10 mouse cellular contexts compared by ENCODE assay signal in genomic region chr13:21897245-21897634, GRCm38 (mm10). TPM values are rescaled to one million over a fixed set of nuclear protein-coding genes. Genes with fewer than 3 reads are reported as not detected.
DNase-seq lines count a peak whose midpoint lies in the region; ATAC-seq and TF ChIP-seq lines count a peak whose summit lies in the region.
"Had no signal": no experiment of that assay in that cellular context is flagged by ENCODE, and none has a peak within 500 bp of the region (broad histone marks: within the 10 kb centered on the region; RNA-seq: fewer than 3 reads in every experiment).

No protein-coding gene starts in this region.

- no peak for TF ChIP-seq CTCF in gastrocnemius, adult 2 months (IDR thresholded peaks at IDR 0.05)
- TF ChIP-seq CTCF in E14TG2a.4 (conservative IDR thresholded peaks at IDR 0.05; ENCODE audit: low read length), result no peak

- WGBS in hindbrain, embryonic 12.5 days, result under 1% methylated on average over 11 of the region's 11 CpGs
- under 1% methylated on average over 11 of the region's 11 CpGs for WGBS in midbrain, embryonic 11.5 days

- intact Hi-C loops in gastrocnemius, adult 2 months (cut with DNase I), result no loop called here
- intact Hi-C loops in gastrocnemius, postnatal 36 days (cut with DNase I), result no loop called here

- no peaks in the 10 kb centered on the region for H3K27me3 ChIP-seq in E14TG2a.4 (ENCODE audit: insufficient read depth, low read length)
- H3K27me3 ChIP-seq in hindbrain, embryonic 12.5 days, result peaks cover 7% of the 10 kb centered on the region; the same call in 1 of the 2 replicates
- H3K27me3 ChIP-seq in midbrain, embryonic 11.5 days (ENCODE audit: control insufficient read depth, insufficient read depth, low read length), result no peaks in the 10 kb centered on the region

- peaks cover 36% of the 10 kb centered on the region for H3K9me3 ChIP-seq in E14TG2a.4 (ENCODE audit: low read length)
- H3K9me3 ChIP-seq in hindbrain, embryonic 12.5 days (replicated peaks), result no peaks in the 10 kb centered on the region
- no peaks in the 10 kb centered on the region for H3K9me3 ChIP-seq in midbrain, embryonic 11.5 days (ENCODE audit: control insufficient read depth, low read length)

- peak overlapping the region; percentile 56 for H3K4me2 ChIP-seq in hindbrain, embryonic 12.5 days (replicated peaks)
- peak overlapping the region; percentile 59 for H3K4me2 ChIP-seq in midbrain, embryonic 11.5 days

- H3K27ac ChIP-seq in gastrocnemius, adult 2 months, result no peak overlapping the region
- H3K27ac ChIP-seq in hindbrain, embryonic 12.5 days, result peak overlapping the region; percentile 78
- no peak overlapping the region; the same call in 1 of the 2 replicates for H3K27ac ChIP-seq in midbrain, embryonic 11.5 days (ENCODE audit: low read depth, low read length)

- no peaks in the 10 kb centered on the region for H3K36me3 ChIP-seq in E14TG2a.4 (ENCODE audit: insufficient read depth, low read length)
- no peaks in the 10 kb centered on the region for H3K36me3 ChIP-seq in hindbrain, embryonic 12.5 days
- H3K36me3 ChIP-seq in midbrain, embryonic 11.5 days (ENCODE audit: control insufficient read depth, insufficient read depth, low read length), result no peaks in the 10 kb centered on the region

- DNase-seq in gastrocnemius, adult 2 months, result no peak
- no peak for DNase-seq in gastrocnemius, postnatal 36 days
- no peak for DNase-seq in midbrain, embryonic 11.5 days (ENCODE audit: low spot score, missing footprints)
- no peak for DNase-seq in spleen, postnatal 14 days (ENCODE audit: low spot score in 2 of 2)
- DNase-seq in cerebellum, adult 11-12 months, result no peak
- no peak for DNase-seq in testis, postnatal 14 days (ENCODE audit: low spot score)
- DNase-seq: adrenal gland, postnatal 25 days; spleen, adult 18-20 months had no signal

- H3K4me1 ChIP-seq in E14TG2a.4 (replicated peaks; ENCODE audit: low read depth, low read length), result peaks cover 9% of the 10 kb centered on the region
- H3K4me1 ChIP-seq in hindbrain, embryonic 12.5 days, result no peaks in the 10 kb centered on the region
- H3K4me1 ChIP-seq in midbrain, embryonic 11.5 days (ENCODE audit: control insufficient read depth, insufficient read depth, low read length), result no peaks in the 10 kb centered on the region; the same call in 1 of the 2 replicates

- H3K4me3 ChIP-seq in gastrocnemius, adult 2 months, result peak overlapping the region; percentile 28; the same call in 1 of the 2 replicates
- peak overlapping the region; percentile 89 for H3K4me3 ChIP-seq in E14TG2a.4 (replicated peaks; ENCODE audit: low read length)
- H3K4me3 ChIP-seq in hindbrain, embryonic 12.5 days, result peak overlapping the region; percentile 48
- peak overlapping the region; percentile 58 for H3K4me3 ChIP-seq in midbrain, embryonic 11.5 days (ENCODE audit: low read depth, low read length)

- peak overlapping the region; percentile 60 for H3K9ac ChIP-seq in hindbrain, embryonic 12.5 days
- peak overlapping the region; percentile 72 for H3K9ac ChIP-seq in midbrain, embryonic 11.5 days (ENCODE audit: low read length)

- peak; percentile 75 for ATAC-seq in hindbrain, embryonic 12.5 days (ENCODE audit: low FRiP score)
- ATAC-seq in midbrain, embryonic 11.5 days (ENCODE audit: low FRiP score), result peak; percentile 65

RNA-seq across cellular contexts. Expression of gene Zfp184, which starts 47.7 kb away (rescaled TPM):
- total RNA-seq in gastrocnemius, adult 2 months (2021), result under 1 TPM; 0.17 to 0.36 TPM
- under 1 TPM; 0.26 to 0.30 TPM for total RNA-seq in gastrocnemius, postnatal 36 days (2021)
- 19.1 and 20.5 TPM in 2 replicates for polyA plus RNA-seq in hindbrain, embryonic 12.5 days (2016; fragmentation: Nextera tagmentation; extraction: Ambion mirVana)
- 26.7 and 27.9 TPM in 2 replicates for polyA plus RNA-seq in midbrain, embryonic 11.5 days (2014; fragmentation: Nextera tagmentation; extraction: Ambion mirVana)

Comparison
In these comparisons a context has a peak if more than half of its experiments do, and no peak if none do; other contexts are left out.
1. H3K4me3 ChIP-seq: peak in every context shown above with its lines; median percentile 89 in E14TG2a.4; 58 in midbrain, embryonic 11.5 days; 48 in hindbrain, embryonic 12.5 days; 28 in gastrocnemius, adult 2 months.